Mouse (Mus musculus): ENCODE data around the gene Zmiz2. TPM values are rescaled to one million over a fixed set of nuclear protein-coding genes. Genes with fewer than 3 reads are reported as not detected.
A peak's percentile ranks its signal among the peaks of the same experiment; 100 is the strongest.

The Zmiz2 gene
- polyA plus RNA-seq, 1 experiment from 2014 or later: 9.9 TPM

DNA sequence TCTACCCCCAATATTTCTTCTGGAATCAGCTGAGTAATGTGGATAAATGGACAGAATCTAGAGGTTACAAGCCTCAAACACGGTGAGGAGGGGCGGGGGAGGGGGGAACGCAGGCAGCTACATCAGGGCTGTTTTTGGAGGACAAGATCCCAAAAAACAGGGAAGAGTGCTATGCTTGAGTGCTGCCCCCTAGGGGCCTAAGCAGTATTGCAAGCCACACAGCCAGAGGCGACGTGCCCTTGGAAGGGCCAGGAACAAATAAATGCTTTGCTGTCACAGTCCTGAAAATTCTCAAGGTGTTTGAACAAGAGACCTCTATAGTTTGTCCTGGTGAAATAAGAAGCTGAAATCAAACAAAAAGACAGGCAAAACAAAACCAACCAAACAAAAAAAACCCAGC lies 22.8 kb downstream of the Zmiz2 start:
- no peak overlapping the region for H3K4me2 ChIP-seq (ENCODE audit: low read length)
- no peaks in the 10 kb centered on the region for H3K36me3 ChIP-seq (ENCODE audit: insufficient read depth, low read length)
- no peak overlapping the region for H3K4me3 ChIP-seq (replicated peaks; ENCODE audit: low read depth, low read length)
- 5% methylated on average over 5 of the region's 5 CpGs for WGBS
- no peak for ATAC-seq (replicated peaks; ENCODE audit: low FRiP score, low read depth)
- TF ChIP-seq CTCF (IDR thresholded peaks at IDR 0.05; ENCODE audit: low read depth): peak; percentile 91
- no peaks in the 10 kb centered on the region for H3K9me3 ChIP-seq (replicated peaks; ENCODE audit: low read length)
- H3K27ac ChIP-seq: no peak overlapping the region
- no peak overlapping the region for H3K9ac ChIP-seq (ENCODE audit: low read depth, low read length)
- H3K27me3 ChIP-seq (ENCODE audit: insufficient read depth, low read length): no peaks in the 10 kb centered on the region
- peaks cover 4% of the 10 kb centered on the region; the same call in 1 of the 2 replicates for H3K4me1 ChIP-seq (replicated peaks; ENCODE audit: insufficient read depth, low read length)
- peak; percentile 78 for DNase-seq (ENCODE audit: low spot score)

DNA sequence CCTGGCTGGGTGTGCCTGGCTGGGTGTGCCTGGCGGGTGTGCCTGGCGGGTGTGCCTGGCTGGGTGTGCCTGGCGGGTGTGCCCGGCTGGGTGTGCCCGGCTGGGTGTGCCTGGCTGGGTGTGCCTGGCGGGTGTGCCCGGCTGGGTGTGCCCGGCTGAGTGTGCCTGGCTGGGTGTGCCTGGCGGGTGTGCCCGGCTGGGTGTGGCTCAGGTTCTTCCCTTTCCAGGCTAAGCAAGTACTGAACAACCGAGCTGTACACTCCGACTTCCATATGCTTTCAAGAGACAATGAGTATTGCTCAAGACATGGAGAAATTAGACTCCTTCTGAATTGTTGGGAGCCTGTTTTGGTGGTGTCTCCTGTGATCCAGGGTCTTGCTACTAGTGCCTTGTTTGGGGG lies 24.4 kb downstream of the Zmiz2 start:
- Histone ChIP-seq H3K36me3 (ENCODE audit: insufficient read depth, low read length) (0 out of 2 replicates have a peak, but pooled peaks cover 6% of the 10 kb centered on the region), H3K27ac (no peak overlapping the region), H3K27me3 (ENCODE audit: insufficient read depth, low read length) (no peaks in the 10 kb centered on the region), H3K9me3 (replicated peaks; ENCODE audit: low read length) (no peaks in the 10 kb centered on the region), H3K9ac (ENCODE audit: low read depth, low read length) (no peak overlapping the region), H3K4me2 (ENCODE audit: low read length) (no peak overlapping the region), H3K4me3 (replicated peaks; ENCODE audit: low read depth, low read length) (no peak overlapping the region), H3K4me1 (replicated peaks; ENCODE audit: insufficient read depth, low read length) (peaks cover 9% of the 10 kb centered on the region)
- ATAC-seq (replicated peaks; ENCODE audit: low FRiP score, low read depth) (no peak), DNase-seq (ENCODE audit: low spot score) (no peak)
- WGBS: 96% methylated on average over 12 of the region's 12 CpGs
- TF ChIP-seq CTCF (IDR thresholded peaks at IDR 0.05; ENCODE audit: low read depth): no peak

DNA sequence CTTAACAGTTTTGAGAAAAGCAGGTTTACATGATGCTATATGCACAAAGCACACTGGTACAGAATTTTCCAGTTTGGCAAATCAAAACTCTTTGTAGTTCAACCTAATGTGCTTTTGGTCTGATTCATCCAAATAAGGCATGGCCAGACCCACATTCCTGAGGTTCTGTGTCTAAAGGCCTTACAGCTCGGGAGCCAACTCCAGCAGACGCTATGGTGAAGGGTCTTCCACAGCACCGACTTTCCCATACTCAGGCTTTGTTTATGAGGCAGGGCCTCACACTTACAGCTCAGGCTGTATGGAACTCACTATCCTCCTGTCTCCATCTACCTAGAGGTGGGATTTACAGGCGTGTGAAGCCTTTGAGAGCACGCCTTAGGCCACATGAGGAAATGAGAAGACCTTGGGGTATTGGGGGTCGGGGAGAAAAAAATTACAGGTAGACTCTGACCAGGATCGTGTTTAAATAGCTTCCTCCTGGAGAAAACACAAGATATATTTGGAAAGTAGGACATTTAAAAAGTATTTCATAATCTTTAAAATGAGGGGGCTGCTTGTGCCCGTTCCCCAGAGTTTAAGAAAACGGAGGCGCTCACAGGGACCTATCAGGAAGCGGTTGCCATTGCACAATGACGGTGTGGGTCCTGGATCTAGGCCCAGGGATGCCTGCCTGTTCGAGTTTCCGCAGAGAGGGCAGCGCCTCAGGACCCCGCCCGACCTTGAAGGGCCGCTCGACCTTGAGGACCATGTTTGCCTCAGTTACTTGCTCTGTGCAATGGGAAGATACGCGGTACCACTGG lies 26.1 kb downstream of the Zmiz2 start, which contains the start of gene Ppia:
Ppia (plus strand) TSS at position 693 of the 800 bp plus-strand sequence.
- Histone ChIP-seq H3K4me3 (replicated peaks; ENCODE audit: low read depth, low read length) (peak within 1 kb of the TSS; percentile 91), H3K27ac (peak within 1 kb of the TSS; percentile 99), H3K4me1 (replicated peaks; ENCODE audit: insufficient read depth, low read length) (peaks cover 11% of the 10 kb centered on the region), H3K9ac (ENCODE audit: low read depth, low read length) (peak within 1 kb of the TSS; percentile 98), H3K27me3 (ENCODE audit: insufficient read depth, low read length) (no peaks in the 10 kb centered on the region), H3K9me3 (replicated peaks; ENCODE audit: low read length) (no peaks in the 10 kb centered on the region), H3K4me2 (ENCODE audit: low read length) (peak within 1 kb of the TSS; percentile 93), H3K36me3 (ENCODE audit: insufficient read depth, low read length) (peaks cover 16% of the 10 kb centered on the region)
- DNase-seq (ENCODE audit: low spot score): peak; percentile 65
- no peak for TF ChIP-seq CTCF (IDR thresholded peaks at IDR 0.05; ENCODE audit: low read depth)
- no peak; the same call in 1 of the 2 replicates for ATAC-seq (replicated peaks; ENCODE audit: low FRiP score, low read depth)
- WGBS: 7% methylated on average over 21 of the region's 21 CpGs

DNA sequence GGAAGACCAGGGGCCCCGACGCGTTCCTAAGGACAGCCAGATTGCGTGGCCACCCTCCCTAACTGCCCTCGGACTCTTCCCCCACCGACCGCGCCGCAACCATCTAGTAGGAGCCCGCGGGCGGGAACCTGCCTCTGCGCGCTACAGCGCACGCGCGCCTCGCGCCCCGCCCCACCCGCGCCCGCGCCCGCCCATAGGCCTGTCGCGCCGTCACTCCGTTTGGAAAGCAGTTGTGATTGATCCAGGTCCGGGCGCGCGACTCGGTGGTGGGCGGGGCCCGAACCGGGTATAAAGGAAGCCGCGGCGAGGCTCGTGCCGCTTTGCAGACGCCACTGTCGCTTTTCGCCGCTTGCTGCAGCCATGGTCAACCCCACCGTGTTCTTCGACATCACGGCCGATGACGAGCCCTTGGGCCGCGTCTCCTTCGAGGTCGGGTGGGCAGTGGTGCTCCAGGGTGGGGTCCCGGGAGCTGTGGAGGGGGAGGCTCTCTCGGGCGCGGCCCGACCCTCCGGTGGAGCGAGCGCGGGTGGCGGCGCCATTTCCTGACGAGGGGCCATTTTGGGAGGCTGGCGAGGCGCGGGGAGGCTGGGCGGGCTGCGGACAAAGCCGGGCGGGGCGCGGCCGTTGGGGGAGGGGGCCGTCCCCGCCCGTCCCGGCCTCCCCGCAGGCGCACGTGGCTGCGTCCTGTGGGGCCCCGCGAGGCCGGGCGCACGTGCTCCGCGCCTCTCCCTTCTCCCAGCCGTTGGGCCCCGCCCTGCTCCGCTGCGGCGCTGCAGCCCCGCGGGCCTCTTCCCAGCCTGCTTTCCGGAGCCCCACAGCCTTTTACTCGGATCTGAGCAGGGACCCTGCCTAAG lies 26.9 kb downstream of the Zmiz2 start:
- H3K27me3 ChIP-seq (ENCODE audit: insufficient read depth, low read length): no peaks in the 10 kb centered on the region
- peak overlapping the region; percentile 93 for H3K4me2 ChIP-seq (ENCODE audit: low read length)
- peak overlapping the region; percentile 99 for H3K27ac ChIP-seq
- TF ChIP-seq CTCF (IDR thresholded peaks at IDR 0.05; ENCODE audit: low read depth): peak; percentile 1; the same call in 1 of the 2 replicates
- ATAC-seq (replicated peaks; ENCODE audit: low FRiP score, low read depth) (peak; percentile 94), DNase-seq (ENCODE audit: low spot score) (peak; percentile 95)
- H3K9ac ChIP-seq (ENCODE audit: low read depth, low read length): peak overlapping the region; percentile 98
- H3K36me3 ChIP-seq (ENCODE audit: insufficient read depth, low read length): peaks cover 24% of the 10 kb centered on the region
- H3K9me3 ChIP-seq (replicated peaks; ENCODE audit: low read length): no peaks in the 10 kb centered on the region
- under 1% methylated on average over 74 of the region's 102 CpGs for WGBS
- H3K4me1 ChIP-seq (replicated peaks; ENCODE audit: insufficient read depth, low read length): peaks cover 11% of the 10 kb centered on the region
- peak overlapping the region; percentile 91 for H3K4me3 ChIP-seq (replicated peaks; ENCODE audit: low read depth, low read length)

DNA sequence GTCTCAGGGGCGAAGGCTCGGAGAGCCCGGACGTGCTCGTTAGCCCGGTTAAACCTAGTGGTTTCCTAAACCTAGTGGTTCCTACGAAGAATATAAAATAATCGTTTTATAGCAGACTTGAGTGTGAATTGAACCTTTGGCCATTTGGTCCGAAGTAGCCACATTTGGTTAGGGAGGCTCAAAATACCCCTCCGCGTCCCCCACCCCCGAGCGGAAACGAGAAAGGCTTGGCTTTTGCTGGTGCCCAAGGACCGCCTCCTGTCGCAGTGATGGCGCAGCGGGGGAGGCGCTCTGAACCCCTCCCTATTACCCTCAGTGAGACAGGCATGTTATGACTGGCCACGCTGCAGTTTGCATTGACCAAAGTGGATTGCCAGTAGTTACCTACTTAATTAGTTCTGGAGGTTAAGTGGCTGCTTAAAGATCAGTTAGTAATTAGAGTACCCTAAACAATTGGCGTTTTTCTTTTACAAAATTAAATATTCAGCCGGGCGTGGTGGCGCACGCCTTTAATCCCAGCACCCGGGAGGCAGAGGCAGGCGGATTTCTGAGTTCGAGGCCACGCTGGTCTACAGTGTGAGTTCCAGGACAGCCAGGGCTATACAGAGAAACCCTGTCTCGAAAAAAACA lies 27.6 kb downstream of the Zmiz2 start:
- H3K4me2 ChIP-seq (ENCODE audit: low read length): peak overlapping the region; percentile 93
- H3K27me3 ChIP-seq (ENCODE audit: insufficient read depth, low read length): no peaks in the 10 kb centered on the region
- peak overlapping the region; percentile 98 for H3K9ac ChIP-seq (ENCODE audit: low read depth, low read length)
- H3K27ac ChIP-seq: peak overlapping the region; percentile 99
- H3K4me1 ChIP-seq (replicated peaks; ENCODE audit: insufficient read depth, low read length): peaks cover 11% of the 10 kb centered on the region
- peaks cover 29% of the 10 kb centered on the region for H3K36me3 ChIP-seq (ENCODE audit: insufficient read depth, low read length)
- no peaks in the 10 kb centered on the region for H3K9me3 ChIP-seq (replicated peaks; ENCODE audit: low read length)
- WGBS: under 1% methylated on average over 30 of the region's 30 CpGs
- peak; percentile 94 for DNase-seq (ENCODE audit: low spot score)
- no peak for TF ChIP-seq CTCF (IDR thresholded peaks at IDR 0.05; ENCODE audit: low read depth)
- peak; percentile 44; the same call in 1 of the 2 replicates for ATAC-seq (replicated peaks; ENCODE audit: low FRiP score, low read depth)
- H3K4me3 ChIP-seq (replicated peaks; ENCODE audit: low read depth, low read length): peak overlapping the region; percentile 91

DNA sequence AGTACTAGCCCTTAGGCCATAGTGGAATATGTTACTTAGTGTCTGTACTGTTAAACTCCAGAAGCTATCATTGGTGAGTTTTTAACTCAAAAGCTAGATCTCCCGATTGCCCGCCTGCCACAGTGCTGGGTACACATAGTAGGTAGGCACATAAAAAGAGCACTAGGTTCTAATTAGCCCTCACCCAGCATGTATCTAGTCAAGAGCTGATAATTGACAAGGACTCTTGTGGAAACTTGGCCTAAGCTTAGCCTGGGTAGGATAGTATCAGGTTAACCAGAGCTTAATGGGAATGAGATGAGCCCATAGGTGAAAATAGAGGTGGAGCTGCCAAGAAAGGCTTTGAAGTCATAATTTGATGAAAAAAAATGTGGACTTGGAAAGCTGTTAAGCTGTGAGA lies 28.2 kb downstream of the Zmiz2 start:
- Histone ChIP-seq H3K36me3 (ENCODE audit: insufficient read depth, low read length) (peaks cover 29% of the 10 kb centered on the region), H3K9ac (ENCODE audit: low read depth, low read length) (peak overlapping the region; percentile 98), H3K27ac (no peak overlapping the region), H3K4me2 (ENCODE audit: low read length) (peak overlapping the region; percentile 93), H3K27me3 (ENCODE audit: insufficient read depth, low read length) (no peaks in the 10 kb centered on the region), H3K4me3 (replicated peaks; ENCODE audit: low read depth, low read length) (peak overlapping the region; percentile 91), H3K4me1 (replicated peaks; ENCODE audit: insufficient read depth, low read length) (peaks cover 11% of the 10 kb centered on the region), H3K9me3 (replicated peaks; ENCODE audit: low read length) (no peaks in the 10 kb centered on the region)
- DNase-seq (ENCODE audit: low spot score): no peak
- TF ChIP-seq CTCF (IDR thresholded peaks at IDR 0.05; ENCODE audit: low read depth): no peak
- WGBS: 28% methylated on average over 2 of the region's 2 CpGs
- no peak for ATAC-seq (replicated peaks; ENCODE audit: low FRiP score, low read depth)

Measured in kidney, postnatal 0 days (tissue).